In the genomic region with DNA sequence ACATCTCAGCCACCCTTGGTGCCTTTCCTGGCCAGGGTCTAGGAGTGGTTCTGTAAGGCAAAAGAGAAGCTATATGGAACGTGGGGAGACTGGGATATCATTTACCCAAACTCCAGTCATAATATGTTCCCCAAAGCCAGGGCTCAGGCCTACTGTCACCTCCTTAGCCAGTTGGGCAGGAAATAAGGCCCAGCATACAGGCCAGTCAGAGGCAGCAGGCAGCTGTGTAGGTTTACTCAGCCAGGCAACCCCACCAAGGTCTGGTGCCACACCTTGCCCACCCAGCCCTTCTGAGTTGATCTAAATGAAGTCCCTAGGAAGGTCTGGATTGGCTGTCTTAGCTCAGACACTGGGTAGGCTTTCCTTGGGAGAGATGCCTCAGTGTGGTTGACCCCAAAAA, we compare ENCODE assay signal across 10 mouse cellular contexts. TPM values are rescaled to one million over a fixed set of nuclear protein-coding genes. Genes with fewer than 3 reads are reported as not detected.
A peak's percentile ranks its signal among the peaks of the same experiment; 100 is the strongest.
DNase-seq lines count a peak whose midpoint lies in the region; ATAC-seq and TF ChIP-seq lines count a peak whose summit lies in the region.
"Had no signal": no experiment of that assay in that cellular context is flagged by ENCODE, and none has a peak within 500 bp of the region (broad histone marks: within the 10 kb centered on the region; RNA-seq: fewer than 3 reads in every experiment).

No protein-coding gene starts in this region.

- ATAC-seq in hindbrain, embryonic 16.5 days: no peak

- peak overlapping the region; percentile 92 for H3K27ac ChIP-seq in heart, embryonic 10.5 days
- peak overlapping the region; percentile 99 for H3K27ac ChIP-seq in spleen, adult 2 months (ENCODE audit: insufficient read depth, low read length)
- H3K27ac ChIP-seq in hindbrain, embryonic 16.5 days (ENCODE audit: low read depth, low read length): peak overlapping the region; percentile 97
- peak overlapping the region; percentile 22 for H3K27ac ChIP-seq in olfactory bulb, adult 2 months (ENCODE audit: insufficient read depth, low read depth, low read length)
- H3K27ac ChIP-seq: neural tube, embryonic 12.5 days had no signal

- WGBS in heart, embryonic 10.5 days: 84% methylated on average over 1 of the region's 1 CpGs
- 94% methylated on average over 1 of the region's 1 CpGs for WGBS in spleen, adult 2 months
- 92% methylated on average over 1 of the region's 1 CpGs for WGBS in hindbrain, embryonic 16.5 days
- 84% methylated on average over 1 of the region's 1 CpGs for WGBS in olfactory bulb, adult 2 months

- H3K4me3 ChIP-seq in heart, embryonic 10.5 days: no peak overlapping the region
- H3K4me3 ChIP-seq in spleen, adult 2 months (ENCODE audit: extremely low read depth, insufficient read depth, insufficient read length): no peak overlapping the region
- H3K4me3 ChIP-seq in hindbrain, embryonic 16.5 days (ENCODE audit: low read length): no peak overlapping the region
- H3K4me3 ChIP-seq in olfactory bulb, adult 2 months (ENCODE audit: insufficient read depth, low read depth, low read length): no peak overlapping the region
- H3K4me3 ChIP-seq: neural tube, embryonic 12.5 days had no signal

- intact Hi-C loops in left cerebral cortex, postnatal 14 days (cut with DNase I): no loop called here

- H3K36me3 ChIP-seq in heart, embryonic 10.5 days: peaks cover 21% of the 10 kb centered on the region
- 0 out of 2 replicates have a peak, but pooled peaks cover 1% of the 10 kb centered on the region for H3K36me3 ChIP-seq in spleen, adult 2 months (ENCODE audit: control insufficient read depth, insufficient read depth, low read length)
- H3K36me3 ChIP-seq in hindbrain, embryonic 16.5 days (ENCODE audit: control insufficient read depth, insufficient read depth, low read length): peaks cover under 1% of the 10 kb centered on the region; the same call in 1 of the 2 replicates

- no peak for TF ChIP-seq CTCF in spleen, adult 2 months (IDR thresholded peaks at IDR 0.05; ENCODE audit: extremely low read depth, insufficient read depth, insufficient read length, insufficient replicate concordance)
- no peak for TF ChIP-seq CTCF in olfactory bulb, adult 2 months (IDR thresholded peaks at IDR 0.05; ENCODE audit: insufficient read depth, low read depth, low read length)

- peaks cover 70% of the 10 kb centered on the region for H3K4me1 ChIP-seq in heart, embryonic 10.5 days
- peaks cover 51% of the 10 kb centered on the region for H3K4me1 ChIP-seq in spleen, adult 2 months (ENCODE audit: control insufficient read depth, insufficient read depth, insufficient read length)
- H3K4me1 ChIP-seq in hindbrain, embryonic 16.5 days (ENCODE audit: control insufficient read depth, insufficient read depth, low read depth, low read length): peaks cover 56% of the 10 kb centered on the region
- H3K4me1 ChIP-seq in olfactory bulb, adult 2 months (ENCODE audit: control insufficient read depth, insufficient read depth, low read length): peaks cover 60% of the 10 kb centered on the region

- no peak for TF ChIP-seq POLR2A in spleen, adult 2 months (IDR thresholded peaks at IDR 0.05; ENCODE audit: low read depth, low read length)
- TF ChIP-seq POLR2A in olfactory bulb, adult 2 months (IDR thresholded peaks at IDR 0.05; ENCODE audit: insufficient read depth, low read depth, low read length): no peak

- H3K27me3 ChIP-seq in heart, embryonic 10.5 days (ENCODE audit: insufficient read depth, poor library complexity, severe bottlenecking): no peaks in the 10 kb centered on the region
- H3K27me3 ChIP-seq in spleen, adult 2 months (ENCODE audit: control insufficient read depth, insufficient read depth, low read length): no peaks in the 10 kb centered on the region
- H3K27me3 ChIP-seq in hindbrain, embryonic 16.5 days (replicated peaks; ENCODE audit: control insufficient read depth, insufficient read depth, low read length): no peaks in the 10 kb centered on the region
- H3K27me3 ChIP-seq: neural tube, embryonic 12.5 days had no signal

- DNase-seq in heart, embryonic 10.5 days (ENCODE audit: low spot score): no peak
- no peak for DNase-seq in heart, adult 18-20 months
- no peak for DNase-seq in spleen, adult 2 months (ENCODE audit: low read depth in 1 of 2, low spot score in 2 of 2)
- DNase-seq in spleen, postnatal 4 days (ENCODE audit: low spot score in 2 of 2): no peak
- no peak for DNase-seq in left cerebral cortex, postnatal 14 days (ENCODE audit: low spot score in 2 of 2)
- DNase-seq in layer of hippocampus, postnatal 10 days (ENCODE audit: low spot score in 2 of 2): no peak
- DNase-seq: kidney, postnatal 14 days had no signal

- no peak overlapping the region for H3K9ac ChIP-seq in hindbrain, embryonic 16.5 days (ENCODE audit: low read depth, low read length)
- H3K9ac ChIP-seq: neural tube, embryonic 12.5 days had no signal

- H3K9me3 ChIP-seq in heart, embryonic 10.5 days: no peaks in the 10 kb centered on the region
- H3K9me3 ChIP-seq in hindbrain, embryonic 16.5 days (ENCODE audit: control insufficient read depth, low read length): no peaks in the 10 kb centered on the region
- H3K9me3 ChIP-seq: neural tube, embryonic 12.5 days had no signal

- no peak overlapping the region for H3K4me2 ChIP-seq in hindbrain, embryonic 16.5 days (ENCODE audit: low read length)
- H3K4me2 ChIP-seq: neural tube, embryonic 12.5 days had no signal

RNA-seq across cellular contexts. Expression of a gene that starts 22.1 kb away (rescaled TPM):
- 28.8 and 32.0 TPM in 2 replicates for polyA plus RNA-seq in heart, embryonic 10.5 days (2016; fragmentation: Nextera tagmentation; extraction: Ambion mirVana)
- total RNA-seq in heart, adult 18-20 months (2021): 10 to 100 TPM; 38.6 to 42.3 TPM
- polyA plus RNA-seq in spleen, adult 2 months (2012; rRNA removed): 29.9 and 32.4 TPM in 2 replicates
- polyA plus RNA-seq in hindbrain, embryonic 16.5 days (2015; fragmentation: Nextera tagmentation; extraction: Ambion mirVana): 20.6 and 23.7 TPM in 2 replicates
- not detected in 2 replicates for polyA plus RNA-seq in olfactory bulb, adult 2 months (2012; ENCODE audit: insufficient read depth, insufficient read length, low replicate concordance, missing spikeins)
- 10 to 100 TPM; 46.3 to 50.6 TPM for total RNA-seq in left cerebral cortex, postnatal 14 days (2021)
- 10 to 100 TPM; 43.9 to 44.2 TPM for total RNA-seq in layer of hippocampus, postnatal 10 days (2021)

RNA-seq across cellular contexts. Expression of a gene that starts 50.2 kb away (rescaled TPM):
- 17.6 and 32.8 TPM in 2 replicates for polyA plus RNA-seq in heart, embryonic 10.5 days (2016; fragmentation: Nextera tagmentation; extraction: Ambion mirVana)
- 100 to 1,000 TPM; 158 to 190 TPM for total RNA-seq in heart, adult 18-20 months (2021)
- 152 and 168 TPM in 2 replicates for polyA plus RNA-seq in spleen, adult 2 months (2012; rRNA removed)
- 75.3 and 97.1 TPM in 2 replicates for polyA plus RNA-seq in hindbrain, embryonic 16.5 days (2015; fragmentation: Nextera tagmentation; extraction: Ambion mirVana)
- 264 TPM in 1 of 2 replicates, not detected in the other for polyA plus RNA-seq in olfactory bulb, adult 2 months (2012; ENCODE audit: insufficient read depth, insufficient read length, low replicate concordance, missing spikeins)
- total RNA-seq in left cerebral cortex, postnatal 14 days (2021): 10 to 100 TPM; 52.5 to 76.3 TPM
- 10 to 100 TPM; 73.6 to 94.2 TPM for total RNA-seq in layer of hippocampus, postnatal 10 days (2021)

Comparison
In these comparisons a context has a peak if more than half of its experiments do, and no peak if none do; other contexts are left out.
1. H3K27ac ChIP-seq: peak in every context shown above with its lines; median percentile 99 in spleen, adult 2 months; 97 in hindbrain, embryonic 16.5 days; 92 in heart, embryonic 10.5 days; 22 in olfactory bulb, adult 2 months.